Mouse (Mus musculus): Measurements from ENCODE around the gene Sccpdh. TPM values are rescaled to one million over a fixed set of nuclear protein-coding genes. Genes with fewer than 3 reads are reported as not detected.

Sccpdh gene
- polyA plus RNA-seq (2015; fragmentation: Nextera tagmentation; extraction: Ambion mirVana) = 56.2 and 60.5 TPM in 2 replicates

DNA sequence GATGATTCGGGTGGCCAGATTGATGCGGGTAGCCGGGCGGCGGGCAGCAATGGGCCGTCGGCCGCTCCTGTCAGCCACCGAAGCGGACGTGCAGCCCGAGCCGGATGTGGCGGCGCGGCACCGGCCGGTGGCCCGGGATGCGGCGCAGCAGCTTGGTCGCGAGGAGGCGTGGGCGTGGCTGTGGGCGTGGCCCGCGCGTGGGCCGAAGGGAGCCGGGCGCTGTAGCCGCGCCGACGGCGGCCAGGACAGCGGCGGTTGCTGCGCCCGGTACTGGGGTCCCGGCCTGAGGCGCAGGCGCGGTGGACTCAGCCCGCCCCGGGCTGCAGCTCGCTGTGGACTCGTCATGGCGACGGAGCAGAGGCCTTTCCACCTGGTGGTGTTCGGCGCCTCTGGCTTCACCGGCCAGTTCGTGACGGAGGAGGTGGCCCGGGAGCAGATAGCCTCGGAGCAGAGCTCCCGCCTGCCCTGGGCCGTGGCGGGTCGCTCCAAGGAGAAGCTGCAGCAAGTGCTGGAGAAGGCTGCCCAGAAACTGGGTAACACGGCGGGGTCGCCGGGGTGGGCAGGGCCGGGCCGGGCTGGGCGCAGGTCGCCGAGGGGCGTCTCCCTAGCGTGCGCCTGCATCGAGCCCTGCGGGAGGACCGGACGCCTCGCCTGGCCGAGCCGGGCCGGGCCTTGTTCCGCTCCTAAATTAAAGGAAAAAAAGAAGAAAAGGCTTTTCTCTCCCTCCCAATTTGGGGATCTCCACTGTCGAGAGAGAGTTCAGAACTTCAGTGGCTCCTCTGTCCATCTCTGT, at the start of gene Sccpdh:
TSS of gene Sccpdh (plus strand) at position 198 of the 793 bp plus-strand sequence.

Other genes starting within 250 kb of the Sccpdh start
- 9.3 and 10.4 TPM in 2 replicates for gene Smyd3, start 150.2 kb upstream of the Sccpdh start, polyA plus RNA-seq (2015; fragmentation: Nextera tagmentation; extraction: Ambion mirVana)
- 23.5 and 30.2 TPM in 2 replicates for gene Tfb2m, start 121.9 kb upstream of the Sccpdh start, polyA plus RNA-seq (2015; fragmentation: Nextera tagmentation; extraction: Ambion mirVana)
- 19.8 and 20.1 TPM in 2 replicates for gene Cnst, start 121.8 kb upstream of the Sccpdh start, polyA plus RNA-seq (2015; fragmentation: Nextera tagmentation; extraction: Ambion mirVana)
- not detected in 2 replicates for gene Kif28, start 77.1 kb downstream of the Sccpdh start, polyA plus RNA-seq (2015; fragmentation: Nextera tagmentation; extraction: Ambion mirVana)
- gene Gm10518, start 135.2 kb downstream of the Sccpdh start, polyA plus RNA-seq (2015; fragmentation: Nextera tagmentation; extraction: Ambion mirVana) = not detected in 2 replicates
- gene Ahctf1, start 135.5 kb downstream of the Sccpdh start, polyA plus RNA-seq (2015; fragmentation: Nextera tagmentation; extraction: Ambion mirVana) = 10.4 TPM in 2 replicates

All from urinary bladder, postnatal 0 days (tissue).